Mouse (Mus musculus) limb, embryonic 14.5 days (tissue): ENCODE data around the gene Pde1b. TPM values are rescaled to one million over a fixed set of nuclear protein-coding genes. Genes with fewer than 3 reads are reported as not detected.

Experiments
- ATAC-seq: fragments of 200-750 bp; cut with Nextera tagmentation; 2 replicates; pipeline ENCODE4 v1.8.0; 2017; ENCODE audit warnings: low read depth, moderate number of reproducible peaks, moderate TSS enrichment; ENCODE audit not compliant: low FRiP score
- DNase-seq: peaks from one replicate; pipeline ENCODE4 v3.0.0-alpha.2; 2015; ENCODE audit warnings: low spot score
- H3K27ac ChIP-seq: fragments of 300-500 bp; sonication (generic); replicated peaks from 2 replicates; pipeline ENCODE4 v1.5.1; 2014; ENCODE audit warnings: low read depth, mild to moderate bottlenecking, low read length, moderate library complexity, mixed read lengths
- H3K27me3 ChIP-seq: fragments of 300-500 bp; sonication (generic); 2 replicates; pipeline ENCODE4 v1.6.1; 2014; ENCODE audit warnings: low read length, mixed read lengths; ENCODE audit not compliant: control insufficient read depth, insufficient read depth
- H3K36me3 ChIP-seq: fragments of 300-500 bp; sonication (generic); 2 replicates; pipeline ENCODE4 v1.6.1; 2014; ENCODE audit warnings: mild to moderate bottlenecking, low read length, moderate library complexity, mixed read lengths; ENCODE audit not compliant: control insufficient read depth, insufficient read depth
- H3K4me1 ChIP-seq: fragments of 300-500 bp; sonication (generic); 2 replicates; pipeline ENCODE4 v1.6.1; 2014; ENCODE audit warnings: antibody characterized with exemption, low read length, mixed read lengths; ENCODE audit not compliant: control insufficient read depth, insufficient read depth
- H3K4me2 ChIP-seq: fragments of 300-500 bp; sonication (generic); replicated peaks from 2 replicates; pipeline ENCODE4 v1.6.1; 2014; ENCODE audit warnings: low read depth, mild to moderate bottlenecking, low read length, moderate library complexity; ENCODE audit not compliant: severe bottlenecking
- H3K4me3 ChIP-seq: fragments of 300-500 bp; sonication (generic); replicated peaks from 2 replicates; pipeline ENCODE4 v1.5.1; 2014; ENCODE audit warnings: low read length
- H3K9ac ChIP-seq: fragments of 300-500 bp; sonication (generic); 2 replicates; pipeline ENCODE4 v1.6.1; 2014; ENCODE audit warnings: mild to moderate bottlenecking, low read depth, low read length, moderate library complexity; ENCODE audit not compliant: severe bottlenecking
- H3K9me3 ChIP-seq: fragments of 300-500 bp; sonication (generic); 2 replicates; pipeline ENCODE4 v1.6.1; 2016; ENCODE audit warnings: low read length; ENCODE audit not compliant: control insufficient read depth
- POLR2A ChIP-seq: fragments of 200-500 bp; IDR thresholded peaks from 2 replicates; pipeline ENCODE4 v1.8.0; 2012; ENCODE audit warnings: inconsistent platforms, mild to moderate bottlenecking, moderate library complexity, borderline replicate concordance; ENCODE audit not compliant: insufficient read depth, insufficient read length; ENCODE audit errors: extremely low read depth
- WGBS: fragments of 180-500 bp; shearing (Covaris S2); extraction: QIAGEN DNeasy Blood & Tissue Kit; methylation state at CpG from one replicate; pipeline ENCODE4 v1.1.7; 2014; 5-methylcytosine and 5-hydroxymethylcytosine counted together
- polyA plus RNA-seq, 2 experiments: library from polyadenylated mRNA; depleted of rRNA in 1 of 2; stranded (reverse) in 1 of 2; unstranded in 1 of 2; fragments of >200 nt; fragmentation: Nextera tagmentation in 1 of 2; extraction: Ambion mirVana in 1 of 2; gene quantifications; 2 replicates each; pipeline versions ENCODE4 v1.2.1 to v1.2.3; 2012 to 2014

Pde1b gene
- polyA plus RNA-seq, 2 experiments, result 4.4 to 6.9 TPM

DNA sequence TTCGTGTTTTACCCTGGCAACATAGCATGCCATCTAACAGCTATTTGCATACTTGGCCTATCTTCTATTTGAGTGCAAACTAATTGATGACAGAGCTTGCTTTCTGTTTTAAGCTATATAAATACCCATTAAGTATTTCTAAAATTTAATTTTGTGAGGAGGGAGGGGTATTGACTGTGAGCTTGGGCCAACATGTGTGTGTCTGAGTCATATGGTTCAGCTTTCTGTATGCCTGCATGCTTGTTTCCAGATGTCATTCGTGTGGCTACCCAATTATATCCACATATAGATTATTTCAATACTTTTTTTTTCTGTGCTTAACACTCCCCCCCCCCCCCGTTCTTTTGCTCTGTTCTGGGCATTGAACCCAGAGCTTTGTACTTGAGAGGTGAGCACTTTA, 30.6 kb upstream of the Pde1b start:
- H3K4me1 ChIP-seq, result no peaks in the 10 kb centered on the region
- no peak overlapping the region for H3K27ac ChIP-seq
- DNase-seq (no peak), ATAC-seq (no peak)
- TF ChIP-seq POLR2A, result no peak
- H3K9me3 ChIP-seq, result no peaks in the 10 kb centered on the region
- H3K4me3 ChIP-seq, result no peak overlapping the region
- H3K4me2 ChIP-seq, result no peak overlapping the region
- WGBS, result 51% methylated on average over 3 of the region's 3 CpGs
- H3K9ac ChIP-seq, result no peak overlapping the region
- no peaks in the 10 kb centered on the region for H3K36me3 ChIP-seq
- H3K27me3 ChIP-seq, result no peaks in the 10 kb centered on the region

- ATAC-seq (no peak), DNase-seq (no peak)
- TF ChIP-seq POLR2A, result no peak
- Histone ChIP-seq H3K36me3 (no peaks in the 10 kb centered on the region), H3K4me1 (no peaks in the 10 kb centered on the region), H3K27me3 (no peaks in the 10 kb centered on the region), H3K4me3 (no peak overlapping the region), H3K9me3 (no peaks in the 10 kb centered on the region), H3K9ac (no peak overlapping the region), H3K27ac (no peak overlapping the region), H3K4me2 (no peak overlapping the region)
- 85% methylated on average over 7 of the region's 7 CpGs for WGBS
These were observed 29.7 kb upstream of the Pde1b start for GRCm38 (mm10) chr15:103473182-103473581.

DNA sequence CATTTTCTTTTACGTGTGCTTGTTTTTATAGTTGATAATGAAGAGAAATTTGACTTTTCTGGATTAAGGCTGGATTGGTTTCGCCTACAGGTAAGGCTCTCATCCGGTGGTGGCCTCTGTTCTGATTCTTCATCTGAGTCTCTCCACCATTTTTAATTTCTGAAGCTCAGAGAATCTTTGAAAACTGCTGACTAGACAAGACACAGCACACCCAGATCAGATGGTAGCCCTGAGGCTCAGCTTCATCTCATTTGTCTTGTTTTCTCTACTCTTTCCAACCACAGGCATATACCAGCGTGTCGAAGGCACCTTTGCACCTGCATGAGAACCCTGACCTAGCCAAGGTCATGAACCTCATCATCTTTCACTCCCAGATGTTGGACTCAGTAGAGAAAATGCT, 29.1 kb upstream of the Pde1b start:
- no peak for TF ChIP-seq POLR2A
- WGBS, result 76% methylated on average over 5 of the region's 5 CpGs
- no peak overlapping the region for H3K4me3 ChIP-seq
- no peak for DNase-seq
- no peaks in the 10 kb centered on the region for H3K9me3 ChIP-seq
- no peak overlapping the region for H3K27ac ChIP-seq
- no peak overlapping the region for H3K9ac ChIP-seq
- H3K36me3 ChIP-seq, result no peaks in the 10 kb centered on the region
- no peak for ATAC-seq
- H3K4me2 ChIP-seq, result no peak overlapping the region
- no peaks in the 10 kb centered on the region for H3K4me1 ChIP-seq
- H3K27me3 ChIP-seq, result no peaks in the 10 kb centered on the region

DNA sequence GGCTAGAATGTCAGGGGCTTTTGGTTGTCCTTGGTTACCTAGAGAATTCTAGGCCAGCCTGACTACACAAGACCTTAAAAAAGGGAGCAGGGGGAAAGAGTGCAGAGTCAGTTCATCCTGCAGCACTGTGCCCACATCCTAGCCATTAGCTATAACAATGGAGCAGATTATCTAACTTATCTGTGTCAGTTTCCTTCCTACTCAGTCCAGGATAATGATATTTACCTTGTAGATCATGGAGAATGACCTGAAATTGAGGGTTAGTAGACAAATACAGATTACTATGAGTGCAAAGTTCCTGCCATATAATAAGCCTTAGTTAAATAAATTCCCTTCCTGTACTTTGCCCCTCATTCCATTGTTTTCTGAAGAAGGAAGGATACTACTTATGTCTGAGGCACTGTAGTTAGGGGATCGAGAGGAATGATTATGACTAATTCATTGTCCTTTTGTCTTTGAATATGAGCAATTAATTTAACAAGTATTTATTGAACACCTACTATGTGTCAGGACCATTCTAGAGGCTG, 23.7 kb upstream of the Pde1b start:
- no peak for TF ChIP-seq POLR2A
- H3K27ac ChIP-seq, result no peak overlapping the region
- no peak overlapping the region for H3K4me3 ChIP-seq
- no peak for ATAC-seq
- DNase-seq, result no peak
- 82% methylated on average over 1 of the region's 1 CpGs for WGBS
- H3K4me2 ChIP-seq, result no peak overlapping the region
- H3K9me3 ChIP-seq, result no peaks in the 10 kb centered on the region
- no peaks in the 10 kb centered on the region for H3K36me3 ChIP-seq
- H3K27me3 ChIP-seq, result no peaks in the 10 kb centered on the region
- no peak overlapping the region for H3K9ac ChIP-seq
- H3K4me1 ChIP-seq, result no peaks in the 10 kb centered on the region

DNA sequence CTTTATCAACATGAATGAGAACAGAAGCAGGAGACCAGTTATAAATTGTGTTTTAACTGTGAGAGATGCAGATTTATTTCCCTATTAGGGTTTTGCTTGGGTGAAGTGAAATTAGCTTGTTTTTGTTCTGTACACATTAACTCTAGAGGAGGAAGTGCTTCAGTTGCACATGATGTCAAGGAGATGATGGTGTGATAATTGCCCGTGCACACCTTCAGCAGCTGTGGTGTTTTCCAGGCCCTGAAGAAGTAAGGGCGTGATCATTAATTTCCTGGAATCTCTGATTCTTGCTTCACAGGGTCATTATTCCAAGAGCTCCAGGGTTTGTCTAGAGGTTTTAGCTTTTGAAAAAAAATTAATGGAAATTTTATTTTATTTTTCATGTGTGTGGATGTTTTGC, 22.7 kb upstream of the Pde1b start:
- WGBS, result 81% methylated on average over 2 of the region's 2 CpGs
- Histone ChIP-seq H3K4me3 (no peak overlapping the region), H3K27ac (no peak overlapping the region), H3K27me3 (no peaks in the 10 kb centered on the region), H3K4me1 (peaks cover 4% of the 10 kb centered on the region; the same call in 1 of the 2 replicates), H3K36me3 (no peaks in the 10 kb centered on the region), H3K9me3 (no peaks in the 10 kb centered on the region), H3K4me2 (no peak overlapping the region), H3K9ac (no peak overlapping the region)
- DNase-seq (no peak), ATAC-seq (no peak)
- no peak for TF ChIP-seq POLR2A

DNA sequence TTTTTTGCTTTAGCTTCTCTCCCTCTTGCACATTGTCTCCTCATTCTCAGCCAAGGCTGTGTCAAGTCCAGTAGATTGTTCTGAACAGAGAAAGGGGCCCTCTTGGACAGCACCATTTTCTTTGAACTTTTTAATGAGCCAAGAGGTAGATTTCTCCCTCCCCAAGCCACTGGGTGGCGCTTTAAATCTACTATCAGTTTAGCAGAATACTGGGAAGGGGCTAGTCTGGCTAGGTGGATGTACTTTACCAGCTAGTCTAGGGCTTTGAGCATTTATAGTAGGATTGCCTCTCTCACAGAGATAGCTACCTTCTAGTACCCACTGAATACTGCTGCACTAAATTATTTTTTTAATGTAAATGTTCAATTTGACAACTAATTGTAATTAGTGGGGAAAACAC, 20.3 kb upstream of the Pde1b start:
- H3K27me3 ChIP-seq, result no peaks in the 10 kb centered on the region
- H3K4me2 ChIP-seq, result no peak overlapping the region
- no peaks in the 10 kb centered on the region for H3K36me3 ChIP-seq
- H3K4me3 ChIP-seq, result no peak overlapping the region
- 0% methylated on average over 1 of the region's 1 CpGs for WGBS
- peaks cover 5% of the 10 kb centered on the region; the same call in 1 of the 2 replicates for H3K4me1 ChIP-seq
- TF ChIP-seq POLR2A, result no peak
- H3K27ac ChIP-seq, result no peak overlapping the region
- no peak for ATAC-seq
- no peaks in the 10 kb centered on the region for H3K9me3 ChIP-seq
- peak; percentile 47 for DNase-seq
- no peak overlapping the region for H3K9ac ChIP-seq
